Mouse (Mus musculus) gastrocnemius, postnatal 10 days (tissue): ENCODE measurements at regions not wholly inside any gene's neighbourhood (a gene's known extent, or its start where the extent isn't known, plus 50 kb on each side); places are given as distances from the start of the nearest gene placed in this dataset.
"Not testable (repeated sequence)": the region's sequence is repeated elsewhere in the genome, so short reads cannot be mapped to it uniquely, and the experiment has no call there.

Source experiments
- DNase-seq: peaks from one replicate; pipeline ENCODE4 v3.0.0; 2021; ENCODE audit warnings: mixed read lengths

DNA sequence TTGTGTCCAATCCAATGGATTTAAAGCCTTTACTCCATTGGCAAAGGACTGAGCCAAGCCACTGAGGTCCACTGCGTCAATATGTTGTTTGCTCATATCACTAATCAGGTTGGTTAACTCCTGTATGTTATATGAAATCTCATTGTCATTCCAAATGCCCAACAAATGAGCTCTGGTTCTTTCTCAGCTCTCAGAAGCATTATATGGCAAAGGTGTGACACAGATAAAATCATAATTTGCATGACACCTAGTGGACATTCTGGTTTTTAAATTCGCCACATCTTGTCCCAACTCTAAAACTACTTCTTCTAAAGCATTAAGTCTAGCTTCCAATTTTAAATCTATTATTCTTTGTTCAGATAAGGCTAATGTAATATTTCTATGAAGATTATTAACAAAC, 1035.1 kb upstream of the Sel1l start:
- not testable (repeated sequence) for DNase-seq

GRCm38 (mm10) chr12:92883091-92883490, 1034.1 kb upstream of the Sel1l start:
- not testable (repeated sequence) for DNase-seq

GRCm38 (mm10) chr12:92882540-92882939, 1033.6 kb upstream of the Sel1l start:
- DNase-seq = not testable (repeated sequence)

- no peak for DNase-seq
Observed at GRCm38 (mm10) chr12:92873602-92874001, 1024.6 kb upstream of the Sel1l start.

GRCm38 (mm10) chr12:92869336-92869735, 1020.4 kb upstream of the Sel1l start:
- no peak for DNase-seq

GRCm38 (mm10) chr12:92823090-92823786, 974.3 kb upstream of the Sel1l start:
- DNase-seq = no peak

DNA sequence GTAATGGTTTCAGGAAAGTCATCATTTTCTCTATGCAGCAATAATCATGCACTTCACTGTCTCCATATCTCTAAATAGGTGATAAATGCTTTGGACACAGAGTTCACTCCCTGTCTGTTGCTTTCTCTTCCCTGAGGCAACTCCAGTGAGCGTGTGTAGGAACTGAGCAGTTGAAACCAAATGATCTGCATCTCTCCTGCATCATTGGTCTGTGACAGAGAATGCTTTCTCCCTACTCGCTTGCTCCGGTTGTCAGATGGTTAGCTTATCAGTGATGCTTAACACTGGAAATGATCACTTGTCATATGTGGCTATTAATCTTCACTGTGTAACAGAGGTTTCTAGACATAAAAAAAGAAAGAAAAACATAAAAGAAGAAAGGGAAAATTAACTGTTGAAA, 969.7 kb upstream of the Sel1l start:
- no peak for DNase-seq

- no peak for DNase-seq
Observed at GRCm38 (mm10) chr12:92801121-92801520, 952.2 kb upstream of the Sel1l start.

DNA sequence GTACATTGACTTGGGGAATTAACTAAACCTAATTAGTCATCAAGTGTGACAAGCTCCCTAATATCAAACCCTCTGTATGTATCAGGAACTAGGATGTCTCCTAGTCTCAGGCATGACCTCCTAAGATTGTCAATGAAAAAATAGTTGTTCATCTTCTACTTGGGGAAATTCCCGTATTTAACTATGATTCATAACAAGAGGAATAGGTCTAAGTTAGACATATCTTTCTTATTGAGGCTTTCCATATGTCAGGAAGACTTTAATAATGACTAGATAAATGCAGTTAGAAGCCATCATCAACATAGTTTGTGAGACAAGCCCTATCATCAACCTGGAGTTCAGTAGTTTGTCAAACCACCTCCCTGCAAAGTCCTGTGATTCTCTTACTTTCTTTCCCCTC, 934.4 kb upstream of the Sel1l start:
- no peak for DNase-seq

- DNase-seq = no peak
Observed at GRCm38 (mm10) chr12:92779695-92780292, 930.8 kb upstream of the Sel1l start.

GRCm38 (mm10) chr12:92775668-92776067, 926.7 kb upstream of the Sel1l start:
- no peak for DNase-seq

DNA sequence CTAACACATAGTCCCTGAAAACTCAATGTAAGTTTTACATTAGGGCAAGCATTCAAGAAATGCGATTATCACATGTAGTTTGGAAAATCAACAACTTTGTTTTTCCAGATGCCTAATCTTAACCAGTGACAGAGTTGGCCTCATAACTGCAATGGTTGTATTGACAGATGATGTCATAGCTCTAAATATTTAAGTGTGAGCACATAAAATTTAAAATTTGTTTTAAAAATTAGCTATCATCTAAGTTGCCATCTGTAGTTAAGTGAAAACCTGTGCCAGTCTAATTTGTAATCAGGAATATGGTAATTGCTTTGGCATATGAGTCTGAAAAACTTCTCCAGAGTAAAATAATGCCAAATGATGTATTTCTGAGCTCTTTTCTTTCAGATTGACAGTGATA, 899.6 kb upstream of the Sel1l start:
- no peak for DNase-seq

DNA sequence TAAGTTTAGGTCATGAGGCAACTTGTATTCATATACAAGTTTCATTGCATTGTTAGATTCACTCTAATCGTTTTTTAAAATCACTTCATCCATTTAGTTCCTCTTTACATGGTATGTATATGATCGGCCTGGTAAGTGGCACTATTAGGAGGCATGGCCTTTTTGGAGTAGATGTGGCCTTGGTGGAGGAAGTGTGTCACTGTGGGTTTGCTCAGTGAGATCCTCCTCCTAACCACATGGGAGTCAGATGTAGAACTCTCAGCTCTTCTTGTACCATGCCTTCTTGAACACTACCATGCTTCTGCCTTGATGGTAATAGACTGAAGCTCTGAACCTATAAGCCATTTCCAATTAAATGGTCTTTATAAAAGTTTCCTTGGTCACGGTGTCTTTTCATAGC, 891.9 kb upstream of the Sel1l start:
- DNase-seq = no peak

DNA sequence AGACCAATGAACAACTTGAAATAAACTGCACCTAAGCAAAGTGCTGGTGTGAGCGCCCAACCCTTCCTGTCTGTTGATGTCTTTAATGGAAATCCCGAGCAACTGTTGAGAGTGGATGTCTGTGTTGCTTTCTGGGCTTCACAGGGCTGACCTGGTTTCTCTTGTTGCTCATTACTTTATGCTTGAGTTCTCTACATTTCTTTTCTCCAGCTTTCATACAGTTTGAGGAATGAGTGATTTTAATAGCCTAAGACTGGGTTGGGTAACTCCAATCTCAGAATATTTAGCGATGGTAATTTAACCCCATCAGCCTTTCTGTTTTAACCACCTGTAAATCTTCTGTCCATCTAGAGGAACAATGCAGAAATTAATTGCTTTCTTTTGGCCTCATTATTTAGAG, 890.2 kb upstream of the Sel1l start:
- no peak for DNase-seq

DNA sequence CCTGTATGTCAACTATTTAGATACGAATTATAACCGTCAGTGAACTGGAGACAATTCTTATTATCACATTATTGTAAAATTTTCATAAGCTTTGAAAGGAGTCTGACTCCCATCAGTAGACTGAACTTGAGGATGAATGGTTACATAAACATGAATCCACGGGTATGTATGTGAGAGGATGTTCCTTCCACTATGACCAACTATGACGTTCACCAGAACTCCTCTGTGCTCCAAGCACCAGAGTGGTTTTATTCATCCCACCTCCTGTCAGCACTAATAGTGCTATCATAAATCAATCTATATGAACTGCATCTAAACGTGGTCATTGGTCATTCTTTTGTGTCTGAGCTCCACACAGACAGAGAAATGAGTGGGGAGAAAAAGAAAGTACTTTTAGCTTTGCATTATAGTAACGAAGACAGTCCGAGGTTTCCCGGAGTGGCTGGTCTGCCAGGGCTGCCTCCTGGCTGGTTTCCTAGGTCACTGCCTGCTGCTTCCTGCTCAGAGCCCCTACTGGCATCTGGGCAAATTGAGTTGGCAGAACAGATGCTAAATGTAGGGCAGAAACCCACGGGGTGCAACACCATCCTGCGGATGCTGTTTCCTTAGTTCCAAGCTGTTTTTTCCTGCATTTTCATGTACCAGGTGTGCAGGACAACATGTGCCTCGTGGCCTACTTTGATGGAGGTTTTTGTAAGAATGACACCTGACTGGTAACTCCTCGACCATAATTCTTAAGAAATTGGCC, 888.8 kb upstream of the Sel1l start:
- no peak for DNase-seq

DNA sequence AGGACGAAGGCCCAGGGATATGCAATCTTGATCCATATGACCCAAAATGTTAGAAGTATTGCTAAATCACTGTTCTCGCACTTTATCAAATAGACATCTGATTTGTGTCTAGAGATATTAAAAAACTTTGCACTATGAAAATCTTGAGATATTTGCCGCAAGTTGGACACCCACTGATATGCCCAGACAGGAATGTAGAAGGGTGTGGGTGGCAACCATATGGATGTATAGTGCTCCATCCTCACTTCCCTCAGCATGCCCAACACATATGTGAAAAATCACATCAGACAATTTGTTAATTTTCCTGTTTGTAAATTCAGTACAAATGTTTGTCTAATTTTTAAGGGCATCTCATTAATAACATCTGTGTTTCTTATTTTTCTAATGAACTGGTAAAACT, 874.1 kb upstream of the Sel1l start:
- DNase-seq = no peak

DNA sequence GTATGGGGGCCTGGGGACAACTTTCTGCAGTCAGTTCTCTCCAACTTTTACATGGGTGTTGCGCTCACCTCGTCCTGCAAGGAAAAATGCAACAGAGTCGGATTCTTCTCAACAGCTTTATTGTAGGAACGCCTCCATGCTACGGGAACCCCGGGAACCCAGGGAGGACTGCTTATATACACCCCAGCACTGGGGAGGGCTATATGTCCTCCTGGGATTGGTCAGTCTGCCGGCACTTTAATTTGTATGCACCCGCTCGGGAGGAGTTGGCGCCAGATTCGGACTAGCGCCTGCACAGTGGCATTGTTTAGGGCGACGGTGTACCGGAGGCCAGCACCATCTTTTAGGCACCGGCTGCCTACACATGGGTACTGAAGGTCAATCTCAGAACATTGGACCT, 864.5 kb upstream of the Sel1l start:
- DNase-seq = no peak

GRCm38 (mm10) chr12:92708466-92708865, 859.5 kb upstream of the Sel1l start:
- DNase-seq = no peak

- no peak for DNase-seq
Observed at GRCm38 (mm10) chr12:92703731-92704130, 854.8 kb upstream of the Sel1l start.

DNA sequence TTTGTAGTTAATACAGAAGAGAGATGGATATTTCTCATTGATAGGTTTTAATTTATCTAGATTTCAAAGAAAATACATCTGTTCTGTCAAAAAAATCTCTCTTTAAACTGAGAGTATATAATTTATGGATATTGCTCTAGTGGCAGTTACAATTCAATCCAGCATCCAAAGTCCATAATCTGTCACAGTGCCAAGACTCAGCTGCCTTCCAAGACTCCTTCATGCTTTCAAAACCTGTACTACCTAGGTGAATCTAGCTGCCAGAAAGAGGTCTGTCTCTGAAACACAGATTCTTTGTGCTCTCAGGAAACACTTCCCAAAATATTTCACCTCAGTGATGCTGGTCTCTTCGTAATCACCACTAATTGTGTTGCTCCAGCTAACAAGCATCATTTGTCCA, 844.0 kb upstream of the Sel1l start:
- no peak for DNase-seq

DNA sequence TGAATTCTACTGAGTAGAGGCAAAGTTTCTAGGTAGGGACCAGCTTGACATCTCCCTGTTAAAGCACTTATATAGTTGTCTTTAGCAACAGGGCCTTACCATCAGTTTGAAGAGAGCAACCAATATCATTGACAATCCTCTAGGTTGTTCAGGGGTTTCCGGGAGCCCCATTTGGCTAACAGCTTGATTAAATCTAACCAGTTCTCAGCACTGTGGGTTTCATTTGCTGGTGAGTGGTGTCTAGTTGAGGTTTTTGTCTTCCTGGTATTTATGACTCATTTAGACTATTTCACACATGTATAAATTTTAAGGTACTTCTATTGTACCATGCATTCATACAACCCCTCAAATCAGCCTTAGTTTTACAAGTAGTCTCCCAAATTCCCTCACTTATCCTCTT, 823.4 kb upstream of the Sel1l start:
- no peak for DNase-seq

GRCm38 (mm10) chr12:92646634-92647033, 797.7 kb upstream of the Sel1l start:
- no peak for DNase-seq

DNA sequence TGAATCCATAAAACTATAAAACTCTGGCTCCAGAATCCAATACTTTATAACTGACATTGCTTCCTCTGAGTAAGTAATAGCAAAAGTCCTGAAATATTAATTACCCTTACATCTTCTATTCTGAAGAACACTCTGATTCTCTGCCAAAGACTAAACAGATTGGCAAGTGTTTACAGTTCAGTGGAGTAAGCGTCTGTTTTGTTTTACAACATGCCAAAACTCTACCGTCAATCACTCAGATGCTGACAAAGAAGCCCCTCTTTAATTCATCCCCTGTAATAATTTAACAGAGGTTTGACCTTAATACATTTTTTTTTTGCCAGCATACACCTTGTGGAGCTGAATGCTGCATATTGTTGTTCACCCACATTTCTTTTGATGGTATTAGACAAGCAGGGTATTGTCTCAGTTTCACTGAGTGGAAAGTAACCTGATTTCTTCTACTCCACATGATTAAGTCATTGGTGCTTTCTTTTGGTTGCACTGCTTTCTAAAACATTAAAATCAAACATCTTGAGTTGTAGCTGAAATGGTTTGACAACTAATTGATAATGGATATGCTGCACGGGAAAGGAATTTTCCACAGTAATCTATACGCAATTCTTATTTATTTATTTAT, 796.2 kb upstream of the Sel1l start:
- no peak for DNase-seq
